Mouse (Mus musculus) hematopoietic stem cell, adult 5-6 weeks (primary cell): ENCODE measurements around the gene Gm20547. TPM values are rescaled to one million over a fixed set of nuclear protein-coding genes. Genes with fewer than 3 reads are reported as not detected.
A peak's percentile ranks its signal among the peaks of the same experiment; 100 is the strongest.

Experiments used
- ATAC-seq, 2 experiments: fragments of 125-278 bp in 1 of 2; replicated peaks in 1 of 2; 2 replicates each; pipeline ENCODE4 v1.8.0; 2016 to 2017; ENCODE audit warnings: inconsistent platforms in 2 of 2, mild to moderate bottlenecking in 2 of 2, moderate number of reproducible peaks in 2 of 2, low read depth in 1 of 2, moderate TSS enrichment in 1 of 2; ENCODE audit not compliant: low FRiP score in 2 of 2, poor library complexity in 2 of 2, severe bottlenecking in 2 of 2, insufficient read depth in 1 of 2, low TSS enrichment in 1 of 2
- total RNA-seq: library from RNA; stranded (forward); fragments of 172-1452, 232-1000 nt; gene quantifications from 2 replicates; pipeline ENCODE4 v1.2.3, GENCODE M21; 2017

Gene Gm20547
- total RNA-seq, 1 experiment from 2014 or later = not detected

DNA sequence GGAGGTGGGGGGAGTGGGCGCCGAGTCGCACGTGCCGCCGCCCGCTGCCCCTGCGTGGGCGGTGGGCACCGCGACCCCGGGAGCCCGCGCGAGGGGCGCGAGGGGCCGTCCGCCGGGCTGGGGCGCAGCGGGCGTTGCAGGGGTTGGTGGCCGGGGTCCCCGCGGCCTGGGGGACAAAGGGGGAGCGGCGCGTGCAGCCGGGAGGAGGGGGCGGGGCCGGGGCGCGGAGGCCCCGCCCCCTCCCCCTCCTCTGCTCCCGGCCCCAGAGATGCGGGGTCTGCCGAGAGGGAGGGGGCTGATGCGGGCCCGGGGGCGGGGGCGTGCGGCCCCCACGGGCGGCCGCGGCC lies 16.8 kb upstream of the Gm20547 start:
- no peak for ATAC-seq

- peak in 1 of 2 experiments; percentile 37; a peak in 2 of 4 replicates for ATAC-seq
Measured at GRCm38 (mm10) chr17:34898160-34898586, 16.3 kb upstream of the Gm20547 start, which contains the start of the genes C2 and Ehmt2. Gene C2 (minus strand): TSS chr17:34898265. Gene Ehmt2 (plus strand): TSS chr17:34898469.

GRCm38 (mm10) chr17:34897373-34898159 lies 15.7 kb upstream of the Gm20547 start:
- no peak for ATAC-seq

DNA sequence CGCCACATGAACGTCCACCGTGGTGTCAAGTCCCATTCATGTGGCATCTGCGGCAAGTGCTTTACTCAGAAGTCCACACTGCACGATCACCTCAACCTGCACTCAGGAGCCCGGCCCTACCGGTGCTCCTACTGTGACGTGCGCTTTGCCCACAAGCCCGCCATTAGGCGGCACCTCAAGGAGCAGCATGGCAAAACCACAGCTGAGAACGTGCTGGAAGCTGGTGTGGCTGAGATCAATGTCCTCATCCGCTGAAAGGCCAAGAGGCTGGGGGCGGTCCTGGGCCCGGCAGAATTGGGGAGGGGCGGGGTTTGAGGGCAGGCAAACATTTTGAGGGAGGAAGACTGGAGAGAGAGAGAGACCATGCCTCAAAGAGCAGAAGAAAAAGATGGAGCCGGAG lies 14.5 kb upstream of the Gm20547 start:
- no peak for ATAC-seq

GRCm38 (mm10) chr17:34895724-34896123 lies 13.9 kb upstream of the Gm20547 start:
- ATAC-seq = no peak

GRCm38 (mm10) chr17:34894801-34895530 lies 13.1 kb upstream of the Gm20547 start:
- no peak for ATAC-seq

GRCm38 (mm10) chr17:34894074-34894597 lies 12.3 kb upstream of the Gm20547 start:
- ATAC-seq = peak; percentile 59 to 62

GRCm38 (mm10) chr17:34893072-34893824 lies 11.4 kb upstream of the Gm20547 start:
- no peak for ATAC-seq

DNA sequence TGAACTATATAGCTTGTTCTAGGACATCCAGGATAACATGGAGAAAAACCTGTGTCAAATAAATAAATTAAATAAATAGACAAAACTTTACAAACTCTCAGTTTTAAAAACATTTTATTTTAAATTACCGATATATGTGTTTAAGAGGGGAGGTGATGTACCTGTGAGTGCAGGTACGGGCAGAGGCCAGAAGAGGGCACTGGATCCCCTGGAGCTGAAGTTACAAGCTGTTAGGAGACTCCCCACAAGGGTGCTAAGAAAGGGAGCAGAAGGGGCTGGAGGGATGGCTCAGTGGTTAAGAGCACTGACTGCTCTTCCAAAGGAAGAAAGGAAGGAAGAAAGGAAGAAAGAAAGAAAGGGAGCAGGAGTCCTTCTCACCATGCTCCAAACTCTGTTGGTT lies 9.5 kb upstream of the Gm20547 start:
- ATAC-seq = no peak

GRCm38 (mm10) chr17:34890074-34890743 lies 8.4 kb upstream of the Gm20547 start:
- ATAC-seq = no peak

DNA sequence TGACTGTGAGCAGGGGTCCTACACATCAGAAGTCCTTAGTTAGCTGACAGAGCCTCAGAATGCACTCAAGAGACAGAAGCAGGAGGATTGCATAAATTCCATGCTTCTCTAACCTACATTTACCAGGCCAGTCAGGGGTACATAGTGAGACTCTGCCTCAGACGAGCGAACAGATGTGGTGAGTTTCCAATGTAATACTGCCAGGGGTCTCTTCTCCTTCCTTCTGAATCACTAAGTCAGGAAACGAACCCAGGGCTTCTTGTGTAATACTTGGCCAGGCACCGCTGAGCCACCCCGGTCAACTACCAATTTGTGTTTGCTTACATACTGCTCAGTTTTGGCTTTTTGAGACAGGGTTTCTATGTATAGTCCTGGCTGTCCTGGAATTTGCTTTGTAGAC lies 6.1 kb upstream of the Gm20547 start:
- ATAC-seq = no peak

- ATAC-seq = no peak
Measured at GRCm38 (mm10) chr17:34885615-34886014, 3.8 kb upstream of the Gm20547 start.

GRCm38 (mm10) chr17:34884704-34885103 lies 2.9 kb upstream of the Gm20547 start:
- no peak for ATAC-seq

GRCm38 (mm10) chr17:34883332-34883731 lies 1.5 kb upstream of the Gm20547 start:
- ATAC-seq = peak; percentile 49 to 66; a peak in 2 of 4 replicates

GRCm38 (mm10) chr17:34881166-34881565 lies 676 bp downstream of the Gm20547 start:
- ATAC-seq = no peak

DNA sequence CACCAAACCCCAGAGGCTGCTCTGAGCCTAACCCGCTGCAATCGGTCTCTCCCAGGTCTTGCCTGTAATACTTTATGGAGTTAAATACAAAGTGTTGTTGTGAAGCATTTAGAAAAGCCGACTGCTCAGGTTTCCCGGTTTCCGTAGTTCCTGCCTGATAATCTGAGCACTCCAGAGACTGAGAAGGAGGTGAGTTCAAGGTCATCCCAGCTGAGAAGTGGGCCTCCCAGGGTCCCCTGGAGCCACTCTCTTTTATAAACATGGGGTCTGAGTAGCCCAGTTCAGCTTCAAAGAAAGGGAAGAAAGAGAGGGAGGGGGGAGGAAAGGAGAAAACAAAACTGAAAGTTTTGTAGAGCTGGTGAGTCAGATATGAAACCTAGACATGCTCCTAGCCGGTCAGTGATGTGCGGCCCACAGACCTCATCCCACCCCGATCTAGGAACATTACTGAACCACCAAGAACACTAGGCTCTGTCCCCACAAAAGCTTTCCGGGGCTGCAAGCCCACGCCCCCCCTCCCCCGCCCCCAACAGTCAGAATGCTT lies 2.4 kb downstream of the Gm20547 start, which contains the start of gene Zbtb12:
TSS of gene Zbtb12 (plus strand) at position 148 of the 544 bp plus-strand sequence.
- ATAC-seq = peak; percentile 38 to 53; a peak in 1 of 4 replicates

DNA sequence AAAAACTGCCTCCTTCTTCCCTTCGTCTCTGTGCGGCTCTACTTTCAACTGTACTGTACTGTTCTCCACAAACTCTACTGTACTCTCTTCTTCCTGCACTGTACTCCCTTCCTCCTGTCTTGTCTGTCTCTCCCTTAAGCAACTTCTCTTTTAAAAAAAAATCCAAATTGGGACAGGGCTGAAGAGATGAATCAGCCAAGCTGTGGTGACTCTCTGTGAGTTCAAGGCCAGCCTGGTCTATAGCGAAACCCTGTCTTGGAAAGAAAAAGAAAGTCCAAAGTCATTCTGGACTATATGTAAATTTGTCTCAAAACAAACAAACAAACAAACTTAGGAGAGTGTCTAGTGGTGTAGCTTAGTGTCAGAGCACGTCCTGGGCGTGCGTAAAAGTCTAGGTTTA lies 7.5 kb downstream of the Gm20547 start:
- no peak for ATAC-seq
